Mouse (Mus musculus): ENCODE results near the gene Cygb.

Gene Cygb

DNA sequence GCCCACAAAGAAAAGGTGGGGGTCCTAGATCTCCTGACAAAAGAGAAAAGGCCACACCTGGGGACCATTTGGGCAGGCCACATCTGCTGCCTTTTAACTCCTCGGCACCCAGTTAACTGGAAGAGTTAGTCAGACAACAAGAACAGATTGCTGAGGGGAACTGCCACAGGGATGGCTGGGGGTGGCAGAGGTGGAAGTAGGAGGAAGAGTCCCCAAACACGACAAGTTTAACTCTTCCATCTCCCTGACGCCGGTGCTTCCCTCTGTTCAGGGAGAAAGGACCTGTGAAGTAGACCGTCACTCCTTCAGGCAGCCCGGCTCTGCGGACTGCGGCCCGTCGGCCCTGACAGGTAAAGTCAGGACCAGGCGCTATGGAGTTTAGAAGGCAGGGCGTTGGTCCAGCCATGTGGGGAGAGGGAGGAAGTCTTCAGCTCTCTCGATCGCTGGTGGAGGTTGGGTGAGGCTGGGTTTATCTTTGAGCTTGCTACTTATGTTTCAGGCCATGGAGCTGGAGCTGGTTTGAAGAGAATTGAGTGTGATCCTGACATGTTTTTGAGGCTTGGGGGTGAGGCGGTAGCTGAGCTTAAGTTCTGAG, 5.0 kb upstream of the Cygb start:
- intact Hi-C loops (cut with DNase I) = no loop called here

DNA sequence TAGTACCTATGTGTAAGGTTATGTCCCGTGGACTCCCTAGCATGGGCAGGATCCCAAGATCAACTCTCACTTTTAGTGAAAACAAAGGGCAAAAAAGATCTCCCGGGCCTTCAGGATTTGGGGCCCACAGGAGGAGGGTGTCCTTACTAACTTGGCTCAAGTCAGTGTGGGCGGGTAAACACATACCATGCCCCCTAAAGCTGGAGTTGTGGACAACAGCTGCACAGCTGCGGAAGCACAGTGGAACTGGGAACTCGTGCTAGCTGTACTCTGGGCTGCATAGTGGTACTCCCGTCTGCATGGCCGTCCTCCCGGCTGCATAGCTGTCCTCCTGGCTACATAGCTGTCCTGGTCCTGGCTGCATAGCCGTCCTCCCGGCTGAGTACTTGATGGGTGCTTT, 4.1 kb upstream of the Cygb start:
- intact Hi-C loops (cut with DNase I) = no loop called here

DNA sequence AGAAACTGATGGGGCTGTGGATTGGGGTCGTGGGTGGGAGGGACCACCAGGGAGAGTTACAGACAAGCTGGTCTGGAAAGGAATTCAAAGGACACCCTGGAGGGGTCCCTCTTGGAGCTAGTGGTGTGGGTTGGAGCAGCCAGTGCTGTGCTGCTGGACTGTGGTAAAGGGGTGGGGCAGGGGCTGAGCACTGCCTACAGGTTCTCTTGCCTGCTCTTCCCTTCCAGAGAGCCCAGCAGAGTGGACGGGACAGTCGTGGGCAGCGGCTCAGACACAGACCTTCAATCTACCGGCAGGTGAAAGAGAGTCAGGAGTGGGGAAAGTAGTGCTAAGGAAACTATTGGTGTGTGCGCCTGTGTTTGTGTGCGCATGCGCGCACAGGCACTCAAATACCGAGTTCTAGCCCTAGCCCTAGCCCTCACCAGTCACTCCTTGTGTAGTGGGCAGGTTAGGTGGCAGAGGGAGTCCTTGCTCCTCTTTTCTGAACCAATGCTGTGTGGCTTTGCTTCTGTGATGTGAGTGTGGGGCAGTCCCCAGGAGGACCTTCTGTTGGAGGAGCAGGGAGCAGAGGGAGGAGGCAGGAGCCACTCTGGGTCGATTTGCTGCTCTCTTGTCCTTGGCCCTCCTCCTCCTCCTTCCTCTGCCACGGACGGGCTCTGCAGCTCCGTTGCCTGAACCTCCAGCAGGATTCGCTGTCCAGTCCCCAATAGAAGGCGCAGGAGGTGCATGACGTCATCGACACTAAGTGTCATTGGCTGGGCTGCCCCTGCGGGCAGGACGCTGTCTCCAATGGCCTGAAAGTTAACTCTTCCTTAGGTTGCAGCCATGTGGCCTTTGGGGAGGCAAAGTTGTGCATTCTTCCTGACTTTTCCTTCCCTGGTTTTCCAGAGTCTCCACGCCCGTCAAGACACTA, 3.5 kb upstream of the Cygb start:
- intact Hi-C loops (cut with DNase I) = no loop called here

DNA sequence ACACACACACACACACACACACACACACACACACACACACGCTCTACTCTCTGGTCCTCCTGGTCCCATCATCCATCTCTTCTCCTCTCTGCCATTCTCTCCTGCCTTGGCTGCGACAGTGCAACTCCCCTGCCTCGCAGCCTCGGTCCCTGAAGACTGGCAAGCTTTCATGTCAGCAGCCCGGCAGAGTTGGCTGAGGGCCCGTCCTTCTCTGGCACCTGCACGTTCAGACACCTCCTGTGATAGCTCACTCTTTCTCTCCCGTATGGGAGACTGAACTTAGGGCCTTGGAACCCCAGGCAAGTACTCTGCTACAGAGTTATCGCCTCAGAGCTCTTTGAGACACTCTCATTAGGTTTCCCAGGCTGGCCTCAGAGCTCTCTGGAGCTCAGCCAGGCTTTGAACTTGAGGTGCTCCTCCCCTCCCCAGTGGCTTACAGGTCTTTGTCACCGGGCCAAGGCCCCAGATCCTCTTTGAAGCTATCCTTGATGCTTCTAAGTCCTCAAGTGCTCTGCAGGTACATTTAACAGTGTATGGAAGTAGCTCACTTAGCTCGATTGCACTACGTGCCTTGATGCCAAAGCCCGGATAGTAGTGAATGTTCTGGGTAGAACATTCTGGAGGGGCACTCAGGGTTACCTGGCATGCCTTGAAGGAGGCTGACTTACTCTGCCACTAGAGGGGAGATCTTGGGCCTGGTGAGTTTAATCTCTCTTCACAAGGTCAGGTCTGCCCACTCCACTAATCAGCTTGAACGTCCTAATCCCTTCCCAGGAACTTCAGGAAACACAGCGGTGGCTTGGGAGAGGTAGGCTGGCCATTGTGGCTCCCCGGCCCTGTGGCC, 2.5 kb upstream of the Cygb start:
- intact Hi-C loops (cut with DNase I) = no loop called here

DNA sequence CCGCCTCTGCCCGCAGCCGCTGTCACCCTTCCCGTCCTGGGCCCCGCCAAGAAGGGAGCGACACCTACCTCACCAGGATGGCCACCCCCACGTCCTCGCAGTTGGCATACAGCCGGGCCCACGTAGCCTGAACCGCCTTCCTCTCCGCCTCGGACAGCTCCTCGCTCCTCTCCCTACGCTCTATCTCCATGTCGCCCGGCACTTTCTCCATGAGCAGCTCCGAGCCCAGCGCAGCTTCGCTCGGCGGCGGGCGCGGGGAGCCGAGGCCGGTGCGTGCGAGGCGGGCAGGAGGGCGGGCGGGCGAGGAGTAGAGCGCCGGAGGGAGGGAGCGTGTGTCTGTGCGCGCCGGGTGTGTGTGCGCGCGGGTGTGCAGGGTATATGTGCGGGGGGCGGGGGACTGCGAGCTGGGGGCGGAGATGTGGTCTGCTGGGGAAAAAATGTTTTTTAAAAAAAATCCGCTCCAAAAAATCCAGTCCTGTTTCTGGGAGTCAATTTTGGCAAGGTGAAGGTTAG, 348 bp downstream of the Cygb start:
- intact Hi-C loops (cut with DNase I) = no loop called here

DNA sequence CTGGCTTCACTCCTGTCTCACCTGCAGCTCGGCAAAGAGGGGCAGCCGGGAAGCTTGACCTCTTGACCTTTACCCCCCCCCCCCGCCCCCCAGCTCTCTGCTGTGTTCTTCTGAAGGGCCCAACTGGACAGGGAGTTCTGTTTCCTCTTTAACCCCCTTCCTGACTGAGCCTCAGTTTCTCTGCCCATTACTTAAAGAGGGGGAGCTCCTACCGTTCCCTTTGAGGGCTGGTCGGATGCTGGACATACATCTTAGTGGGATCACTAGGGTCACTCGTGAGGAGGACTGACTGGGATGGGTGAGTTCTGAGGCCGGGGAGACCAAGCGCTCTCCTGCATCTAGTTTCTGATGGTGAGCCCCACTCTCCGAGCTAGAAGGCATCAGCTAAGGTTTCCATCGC, 879 bp downstream of the Cygb start, which contains the start of gene Prcd:
Gene Prcd (plus strand): TSS at position 301 of the 400 bp plus-strand sequence.
- intact Hi-C loops (cut with DNase I) = no loop called here

DNA sequence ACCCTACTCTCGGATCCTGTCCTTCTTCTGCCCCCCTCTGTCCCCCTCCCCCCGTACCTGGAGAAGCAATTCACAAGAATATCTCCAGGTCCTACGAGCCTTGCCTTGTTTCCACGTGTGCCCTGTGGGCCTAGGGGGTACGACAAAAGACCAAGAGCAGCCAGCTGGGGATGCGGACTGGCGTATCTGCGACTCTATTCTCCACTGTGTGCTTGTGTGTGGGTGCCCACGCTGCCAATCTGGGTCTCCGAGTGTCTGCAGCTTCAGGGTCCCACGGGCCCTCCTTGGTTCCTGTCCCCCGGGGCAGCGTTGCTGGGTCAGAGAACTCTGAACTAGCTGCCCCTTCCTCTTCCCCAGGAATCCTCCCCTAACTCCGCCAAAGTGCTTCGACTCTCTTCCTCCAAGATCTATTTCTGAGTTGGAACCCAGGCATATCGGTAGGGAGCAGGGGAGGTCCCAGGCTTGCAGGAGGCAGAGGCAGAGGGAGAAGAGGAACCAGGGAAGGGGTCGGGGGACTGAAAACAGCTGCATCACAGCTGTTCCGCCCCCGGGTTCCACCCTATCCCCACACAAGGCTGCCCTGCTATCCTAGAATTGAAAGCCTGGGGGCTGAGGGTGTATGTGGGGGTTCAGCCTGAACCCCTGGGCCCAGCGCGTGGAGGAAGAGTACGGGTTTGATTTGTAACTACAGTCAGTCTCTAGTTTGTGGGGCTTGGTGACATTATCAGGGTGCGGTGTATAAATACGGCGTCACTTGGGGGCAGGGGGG, 1.6 kb downstream of the Cygb start:
- intact Hi-C loops (cut with DNase I) = no loop called here

DNA sequence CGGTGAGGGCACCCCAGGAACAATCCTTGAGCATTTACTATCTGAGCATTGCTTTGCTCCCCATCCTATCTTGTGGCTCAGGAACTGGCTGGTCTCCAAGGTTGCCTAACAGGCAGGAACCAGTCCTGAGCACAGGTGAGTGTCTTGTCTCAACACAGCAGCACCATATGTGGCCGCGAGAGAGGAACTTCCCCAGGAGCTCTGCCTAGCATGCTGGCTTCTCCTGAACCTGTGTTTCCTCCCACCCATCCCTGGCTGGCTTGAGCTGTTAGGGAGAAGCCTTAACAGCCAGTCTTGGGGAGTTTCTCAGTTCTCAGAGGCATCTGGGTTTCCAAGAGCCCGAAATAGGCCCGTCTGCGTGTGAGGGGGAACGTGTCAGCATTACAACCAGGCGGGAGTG, 2.8 kb downstream of the Cygb start:
- intact Hi-C loops (cut with DNase I) = no loop called here

DNA sequence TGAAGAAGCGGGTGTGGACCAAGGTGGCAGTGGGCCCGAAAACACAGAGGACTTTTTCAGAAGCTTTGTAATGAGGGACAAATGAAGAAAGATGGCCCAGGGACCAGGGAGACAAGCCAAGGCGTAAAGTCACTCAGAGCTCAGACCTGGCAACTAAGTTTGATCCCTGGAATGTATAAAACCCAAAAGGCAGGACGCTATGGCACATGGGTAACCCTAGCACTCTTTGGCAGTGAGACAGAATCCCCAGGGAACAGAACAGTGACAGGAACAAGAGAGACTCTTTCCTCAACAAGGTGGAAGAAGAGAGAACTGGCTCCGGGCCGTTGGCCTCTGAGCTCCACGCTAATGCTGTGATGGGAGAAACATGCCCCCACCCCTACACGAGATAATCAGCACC, 3.3 kb downstream of the Cygb start:
- intact Hi-C loops (cut with DNase I) = no loop called here

DNA sequence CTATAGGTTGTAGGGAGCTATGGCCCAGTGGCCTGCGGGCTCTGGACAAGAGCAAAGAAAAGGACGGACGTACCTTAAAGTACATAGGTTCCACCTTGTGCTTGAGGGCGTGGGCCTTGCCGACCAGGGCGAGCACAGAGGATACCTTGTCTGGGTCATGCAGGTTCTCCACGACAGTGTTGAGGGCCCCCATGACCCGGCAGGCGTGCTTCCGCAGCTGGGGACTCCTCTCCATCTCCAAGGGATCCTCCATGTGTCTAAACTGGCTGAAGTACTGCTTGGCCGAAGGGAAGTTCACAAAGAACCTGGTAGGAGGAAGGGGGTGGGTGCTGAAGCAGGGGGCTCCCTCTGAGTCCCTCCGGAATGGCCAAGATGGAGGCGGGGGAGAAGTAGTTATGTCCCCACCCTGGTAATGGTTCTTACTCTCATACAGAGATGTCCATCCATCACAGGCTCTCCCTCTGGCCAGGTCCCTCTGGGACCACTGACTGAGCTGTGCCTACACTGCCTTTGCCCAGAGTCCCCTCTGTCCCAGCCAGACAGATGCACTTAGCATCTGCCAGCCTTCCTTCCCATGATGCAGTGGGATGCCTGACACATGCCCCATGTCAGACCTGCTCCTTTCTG, 4.3 kb downstream of the Cygb start:
- intact Hi-C loops (cut with DNase I) = no loop called here

DNA sequence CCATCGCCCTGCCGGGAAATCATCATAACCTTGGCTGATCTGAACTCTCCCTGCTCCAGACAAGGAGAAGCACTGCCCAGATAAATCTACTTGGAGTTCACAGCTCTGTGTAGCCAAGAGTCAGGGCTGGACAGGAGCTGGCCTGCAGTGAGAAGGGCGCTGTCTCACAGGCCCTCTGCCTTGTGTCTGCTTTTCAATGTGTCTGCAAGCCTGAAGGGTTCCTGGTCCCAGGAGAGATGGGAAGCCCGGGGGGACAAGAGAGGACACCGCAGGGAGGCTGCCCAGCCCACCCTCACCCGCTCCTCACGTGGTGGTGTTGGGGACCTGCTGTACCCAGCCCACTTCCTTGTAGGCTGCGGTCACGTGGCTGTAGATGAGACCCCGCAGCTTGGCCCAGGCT, 5.1 kb downstream of the Cygb start:
- intact Hi-C loops (cut with DNase I) = no loop called here

DNA sequence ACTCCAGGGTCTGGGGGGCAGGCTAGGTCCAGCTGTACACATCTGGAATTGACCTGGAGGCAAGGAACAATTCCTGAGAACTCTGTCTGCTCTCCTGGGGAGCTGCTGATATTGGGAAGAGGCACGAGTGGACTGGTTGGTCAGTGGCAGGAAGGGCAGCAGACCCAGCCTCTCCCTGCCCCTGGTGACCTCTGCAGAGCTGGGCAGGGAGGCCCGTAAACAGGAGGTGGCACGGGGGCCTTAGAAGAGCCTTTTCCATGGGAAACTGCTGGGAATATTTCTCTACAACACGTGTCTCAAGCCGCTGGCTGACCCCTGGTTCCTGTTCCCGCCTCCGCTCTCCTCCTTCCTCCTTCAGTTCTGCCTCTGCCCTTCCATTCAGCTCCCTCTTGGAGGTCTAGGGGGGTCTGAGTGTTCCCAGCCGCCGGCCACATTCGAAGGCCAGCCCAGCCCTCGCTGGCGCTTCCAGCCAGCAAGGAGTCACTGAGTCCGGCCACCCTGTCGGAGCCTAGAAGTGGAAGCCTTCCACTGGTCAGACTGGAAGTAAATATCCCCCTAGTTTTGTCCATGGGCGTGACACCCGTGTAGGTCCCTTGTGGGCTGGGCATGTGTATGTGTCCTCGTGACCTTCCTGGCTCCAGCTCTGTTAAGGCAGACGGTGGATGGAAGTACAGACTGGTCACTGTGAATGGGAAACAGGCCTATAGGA, 5.7 kb downstream of the Cygb start:
- intact Hi-C loops (cut with DNase I) = no loop called here

DNA sequence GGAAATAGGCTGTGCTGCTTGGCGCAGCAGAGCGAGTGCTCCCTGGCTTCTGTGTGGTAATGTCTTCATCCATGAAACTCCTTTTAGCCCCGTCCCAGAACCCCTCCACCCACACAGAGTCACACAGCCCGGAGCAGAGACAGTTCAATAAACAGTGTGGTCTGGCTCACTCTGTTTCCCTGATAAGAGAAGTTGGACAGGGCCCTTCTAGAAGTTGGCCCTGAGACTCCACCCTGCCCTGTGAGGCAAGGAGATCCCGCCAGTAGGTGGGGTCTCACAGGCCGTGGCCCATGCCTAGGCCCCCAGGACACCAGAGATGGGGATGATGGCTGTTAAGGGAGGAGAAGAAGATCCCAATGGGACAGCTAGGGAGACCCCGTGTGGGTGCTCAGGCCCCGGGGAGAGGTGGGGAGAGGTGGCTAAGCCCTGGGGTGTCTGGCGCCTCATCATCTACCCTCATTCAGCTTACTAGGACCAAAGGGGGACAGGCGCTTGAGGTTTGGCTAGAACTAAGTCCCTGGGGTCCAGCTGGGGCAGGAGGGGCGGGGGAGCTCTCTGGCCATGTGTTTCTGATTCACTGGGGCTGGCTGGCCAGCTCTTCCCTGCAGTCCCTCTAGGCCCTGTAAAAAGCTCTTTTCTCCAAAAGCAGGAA, 6.6 kb downstream of the Cygb start:
- intact Hi-C loops (cut with DNase I) = no loop called here

DNA sequence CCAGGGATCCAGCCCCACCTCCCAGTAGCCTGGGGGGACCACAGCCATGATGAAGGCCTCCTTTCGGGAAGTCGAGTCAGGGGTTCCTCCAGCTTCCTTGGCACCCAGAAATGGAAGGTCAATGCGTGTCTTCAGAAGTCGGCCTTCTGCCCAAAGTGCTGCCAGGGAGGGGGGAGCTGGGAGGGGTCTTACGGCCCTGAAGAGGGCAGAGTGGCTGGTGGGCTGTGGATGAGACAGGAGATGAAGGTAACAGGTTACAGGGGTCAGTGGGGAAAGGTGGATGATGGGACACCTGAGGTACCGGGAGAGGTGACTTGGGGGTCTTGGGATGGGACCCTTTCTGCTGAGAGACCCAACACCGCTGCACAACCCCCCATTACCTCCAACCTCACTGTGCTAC, 7.3 kb downstream of the Cygb start:
- intact Hi-C loops (cut with DNase I) = no loop called here

DNA sequence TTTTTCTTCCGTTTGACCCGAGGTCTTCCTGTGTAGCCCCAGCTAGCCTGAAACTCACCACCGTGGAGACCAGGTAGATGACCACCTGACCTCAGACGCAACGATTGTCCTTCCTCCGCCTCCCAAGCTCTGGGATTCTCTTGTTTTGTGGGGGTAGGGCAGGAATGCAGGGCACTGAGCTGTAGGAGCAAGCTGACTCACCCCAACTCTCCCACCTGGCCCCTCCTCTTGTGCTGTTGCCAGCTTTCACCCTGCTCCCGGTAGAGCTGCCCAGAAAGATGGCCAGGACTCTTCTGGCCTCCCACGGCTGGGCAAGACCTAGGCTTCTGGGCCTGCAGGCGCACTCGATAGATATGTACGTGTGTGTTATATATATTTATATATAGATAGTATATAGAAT, 8.0 kb downstream of the Cygb start:
- intact Hi-C loops (cut with DNase I) = no loop called here

DNA sequence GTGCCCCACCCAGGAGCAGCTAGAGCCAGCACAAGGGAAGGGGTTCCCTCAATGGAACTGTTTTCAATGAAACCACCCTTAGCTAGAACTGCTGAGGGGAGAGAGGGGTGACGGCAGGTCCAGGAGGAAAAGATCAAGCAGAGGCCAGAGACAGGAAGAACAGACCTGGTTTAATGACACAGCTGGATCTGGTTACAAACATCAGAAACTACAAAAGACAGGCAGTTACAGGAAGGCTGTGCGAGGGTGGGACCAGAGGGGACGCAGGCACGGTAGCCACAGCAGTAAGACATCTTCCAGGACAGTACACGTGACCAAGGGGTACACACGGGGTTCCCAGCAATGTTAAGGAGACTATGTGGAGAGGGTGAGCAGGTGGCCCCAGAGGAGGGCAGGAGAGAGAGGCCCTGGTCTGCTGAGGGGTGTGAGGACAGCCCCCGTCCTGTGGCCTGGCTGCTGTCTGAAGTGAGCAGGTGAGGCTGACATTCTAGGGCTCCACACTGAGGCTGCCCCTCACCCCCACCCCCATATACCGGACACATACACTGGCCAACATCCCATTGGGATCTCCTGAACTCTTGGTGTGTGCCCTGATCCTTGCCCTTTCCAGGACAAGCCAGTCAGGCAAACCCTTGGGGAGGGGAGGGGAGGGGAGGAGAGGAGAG, 8.5 kb downstream of the Cygb start:
- intact Hi-C loops (cut with DNase I) = no loop called here

DNA sequence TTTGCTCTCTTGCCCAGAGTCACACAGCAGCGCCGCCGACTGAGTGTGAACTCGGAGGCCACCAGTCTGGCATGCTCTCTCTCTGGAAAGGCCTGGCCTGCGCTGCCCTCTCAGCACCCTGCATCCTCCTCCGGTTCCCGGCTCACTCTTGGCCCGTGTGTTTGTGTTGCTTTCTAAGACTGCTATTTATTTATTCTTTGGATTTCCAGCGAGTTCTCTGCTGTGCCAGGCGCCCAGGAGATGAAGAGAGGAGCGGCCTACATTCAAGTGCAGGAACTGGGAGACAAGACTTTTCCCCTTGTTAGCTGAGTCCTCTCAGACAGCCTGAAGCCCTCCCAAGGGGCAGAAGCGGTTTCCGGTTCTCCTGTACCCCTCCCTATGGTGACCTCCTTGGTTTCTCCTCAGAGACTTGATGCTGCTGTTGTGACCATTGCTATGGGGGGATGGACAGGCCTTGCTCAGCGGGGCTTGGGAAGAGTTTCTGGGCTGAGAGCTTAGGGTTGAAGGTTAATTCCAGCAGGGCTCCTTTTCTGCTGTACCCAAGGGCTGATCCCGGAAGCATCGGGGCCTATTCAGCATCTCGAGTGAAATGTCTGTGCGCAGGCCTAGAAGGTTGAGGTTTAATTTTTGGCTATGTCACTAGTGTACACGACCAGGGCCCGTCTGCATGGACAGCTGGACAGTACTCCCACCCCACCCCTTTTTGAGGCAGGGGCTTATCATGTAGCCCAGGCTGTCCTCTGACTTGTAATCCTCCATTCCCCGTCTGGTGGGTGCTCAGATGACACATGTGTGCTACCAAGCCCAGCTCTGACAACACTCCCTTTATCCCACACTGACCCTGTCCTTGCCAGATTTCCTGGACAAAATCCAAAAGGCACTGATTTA, 9.6 kb downstream of the Cygb start:
- intact Hi-C loops (cut with DNase I) = no loop called here
